Mouse (Mus musculus) R1 (cell line): ENCODE data around the gene 4931414P19Rik.
"Not testable (repeated sequence)": the region's sequence is repeated elsewhere in the genome, so short reads cannot be mapped to it uniquely, and the experiment has no call there.

ENCODE experiments used
- DNase-seq: peaks from one replicate; pipeline ENCODE4 v3.0.0-alpha.2; 2018; ENCODE audit warnings: low read depth, low spot score

Gene 4931414P19Rik

GRCm38 (mm10) chr14:54628103-54628502 lies 22.3 kb upstream of the 4931414P19Rik start:
- no peak for DNase-seq

- no peak for DNase-seq
Observed at GRCm38 (mm10) chr14:54624976-54625375, 19.2 kb upstream of the 4931414P19Rik start.

- no peak for DNase-seq
Observed at GRCm38 (mm10) chr14:54623334-54623733, 17.5 kb upstream of the 4931414P19Rik start.

- DNase-seq: no peak
Observed at GRCm38 (mm10) chr14:54621133-54621532, 15.3 kb upstream of the 4931414P19Rik start, which contains the start of gene Psmb11. Gene Psmb11 (plus strand): TSS chr14:54621433.

GRCm38 (mm10) chr14:54617897-54618365 lies 12.1 kb upstream of the 4931414P19Rik start, which contains the start of gene Psmb5:
Gene Psmb5 (minus strand): TSS chr14:54618022.
- peak; percentile 95 for DNase-seq

- DNase-seq: peak; percentile 81
Observed at GRCm38 (mm10) chr14:54617152-54617896, 11.5 kb upstream of the 4931414P19Rik start.

GRCm38 (mm10) chr14:54616226-54616825 lies 10.5 kb upstream of the 4931414P19Rik start:
- no peak for DNase-seq

DNA sequence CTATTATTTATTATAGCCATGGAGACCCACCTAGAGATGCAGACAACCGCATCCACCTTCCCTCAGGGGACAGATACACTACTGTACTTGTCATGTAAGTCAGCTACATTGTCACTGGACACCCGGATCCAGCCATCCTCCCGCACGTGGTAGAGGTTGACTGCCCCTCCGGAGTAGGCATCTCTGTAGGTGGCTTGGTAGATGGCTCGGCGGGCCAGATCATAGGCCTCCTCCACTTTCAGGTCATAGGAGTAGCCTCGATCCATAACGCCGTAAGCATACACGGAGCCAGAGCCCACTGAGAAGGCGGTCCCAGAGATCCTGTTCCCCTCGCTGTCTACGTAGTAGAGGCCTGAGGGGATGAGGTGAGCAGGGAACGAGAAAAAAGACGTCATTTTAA lies 8.3 kb upstream of the 4931414P19Rik start:
- DNase-seq: not testable (repeated sequence)

GRCm38 (mm10) chr14:54610648-54611047 lies 4.9 kb upstream of the 4931414P19Rik start:
- DNase-seq: no peak

DNA sequence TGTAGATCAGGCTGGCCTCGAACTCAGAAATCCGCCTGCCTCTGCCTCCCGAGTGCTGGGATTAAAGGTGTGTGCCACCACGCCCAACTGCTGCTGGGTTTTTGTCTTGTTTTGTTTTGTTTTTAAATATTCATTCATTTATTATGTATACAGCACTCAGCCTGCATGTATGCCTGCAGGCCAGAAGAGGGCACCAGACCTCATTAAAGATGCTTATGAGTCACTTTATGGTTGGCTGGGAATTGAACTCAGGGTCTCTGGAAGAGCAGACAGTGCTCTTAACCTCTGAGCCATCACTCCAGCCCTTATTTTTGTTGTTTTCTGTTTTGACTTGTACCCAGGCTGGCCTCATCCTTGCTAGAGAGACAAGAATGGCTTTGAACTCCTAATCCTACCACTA lies 4.2 kb upstream of the 4931414P19Rik start:
- DNase-seq: peak; percentile 86

DNA sequence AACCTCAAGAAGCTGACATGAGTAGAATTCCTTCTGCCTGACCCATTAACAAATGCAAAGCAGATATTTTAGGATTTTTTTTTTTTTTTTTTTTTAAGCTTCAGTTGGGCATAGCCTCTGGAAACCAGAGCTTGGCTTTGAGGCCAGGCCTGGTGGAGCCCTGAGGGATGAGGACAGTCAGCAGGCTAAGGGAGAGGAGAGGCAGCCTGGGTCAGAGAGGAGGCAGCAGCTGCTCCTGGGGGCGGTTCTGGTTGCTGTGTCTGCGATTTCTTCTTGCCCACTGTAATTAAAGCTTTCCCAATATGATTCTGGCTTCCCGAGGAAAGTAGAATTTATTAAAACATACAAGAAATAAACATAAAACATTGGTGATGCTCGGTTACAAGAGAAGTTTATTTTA lies 3.5 kb upstream of the 4931414P19Rik start:
- no peak for DNase-seq

- no peak for DNase-seq
Observed at GRCm38 (mm10) chr14:54607226-54607625, 1.4 kb upstream of the 4931414P19Rik start.

DNA sequence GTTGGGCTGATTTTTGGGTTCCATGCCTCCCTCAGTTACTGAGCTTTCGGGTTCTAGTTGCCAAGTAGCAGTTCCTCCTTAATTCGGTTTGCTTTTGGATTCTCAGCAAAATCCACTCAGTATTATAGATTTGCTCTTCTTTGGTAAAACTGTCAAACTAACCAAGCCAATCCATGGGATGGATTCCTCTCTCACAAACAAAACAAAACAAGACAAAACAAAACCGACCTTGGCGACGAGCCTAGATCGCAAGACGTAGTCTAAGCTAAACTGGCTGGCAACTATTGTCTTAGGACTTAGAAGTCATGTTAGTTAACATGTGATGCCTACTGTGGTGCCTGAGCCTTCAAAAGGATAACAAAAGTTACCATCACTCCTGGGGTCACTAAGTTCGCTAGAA lies 2.1 kb downstream of the 4931414P19Rik start:
- peak; percentile 27 for DNase-seq

DNA sequence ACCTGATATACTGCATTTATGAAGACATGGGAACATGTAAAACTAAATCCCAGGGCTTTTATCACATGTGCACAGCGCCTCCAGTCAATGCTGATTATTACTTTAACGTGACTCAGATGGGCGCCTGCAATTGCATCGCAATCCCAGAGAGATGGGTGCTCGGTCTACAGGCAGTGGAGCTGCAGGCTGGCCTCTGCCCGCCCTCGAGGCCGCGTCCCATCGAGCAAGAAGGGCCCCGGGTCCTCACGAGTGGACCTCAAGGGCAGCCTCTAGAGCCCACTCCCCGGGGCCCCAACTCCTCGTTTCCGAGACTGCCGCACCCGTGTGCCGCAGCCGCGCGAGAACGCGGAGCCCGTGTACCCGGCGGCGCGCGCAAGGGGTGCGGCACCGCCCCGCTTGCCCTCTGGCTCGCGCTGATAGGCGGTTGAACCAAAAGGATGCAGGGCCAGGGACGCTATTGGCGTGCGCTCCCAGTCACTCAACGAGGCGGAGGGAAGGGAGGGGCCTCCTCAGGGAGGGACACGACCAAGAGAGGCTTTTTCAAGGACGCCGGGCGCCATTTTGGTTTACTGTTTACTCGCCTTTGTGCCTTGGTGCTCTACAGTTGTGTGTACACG lies 2.6 kb downstream of the 4931414P19Rik start:
- peak; percentile 99 for DNase-seq

DNA sequence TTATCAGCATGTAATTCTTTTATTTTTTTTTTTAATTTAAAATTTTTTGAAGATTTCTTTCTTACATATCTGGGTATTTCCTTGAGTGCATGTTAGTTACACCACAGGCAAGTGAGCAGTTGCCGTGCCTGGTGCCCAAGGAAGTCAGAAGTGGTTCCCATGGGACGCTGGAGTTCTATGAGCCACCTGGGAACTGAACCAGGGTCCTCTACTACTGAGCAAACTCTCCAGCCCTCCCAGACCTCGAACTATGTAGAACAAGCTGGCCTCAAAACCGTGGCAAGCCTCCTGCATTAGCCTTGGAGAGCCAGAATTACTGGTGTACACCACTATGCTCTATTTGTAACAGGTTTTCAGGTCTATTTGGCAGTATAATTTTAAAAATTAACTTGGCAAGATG lies 3.2 kb downstream of the 4931414P19Rik start:
- no peak for DNase-seq

DNA sequence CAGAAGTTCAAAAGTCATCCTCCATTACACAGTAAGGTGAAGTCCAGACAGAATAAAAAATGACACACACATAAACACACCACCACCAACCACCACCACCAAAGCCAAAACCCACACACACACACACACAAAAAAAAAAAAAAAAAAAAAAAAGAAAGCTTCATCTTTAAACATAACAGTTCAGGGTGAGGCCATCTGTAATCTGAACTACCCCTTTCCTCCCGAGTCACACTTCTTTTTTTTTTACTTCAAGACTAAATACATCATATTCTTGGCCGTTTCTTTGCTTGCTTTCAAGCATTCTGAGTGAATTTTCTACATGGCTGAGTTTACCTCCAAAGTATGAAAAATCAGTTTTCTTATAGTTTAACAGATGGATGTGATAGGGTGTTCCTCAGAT lies 4.2 kb downstream of the 4931414P19Rik start:
- DNase-seq: no peak

- peak; percentile 82 for DNase-seq
Observed at GRCm38 (mm10) chr14:54597084-54597483, 8.7 kb downstream of the 4931414P19Rik start.

DNA sequence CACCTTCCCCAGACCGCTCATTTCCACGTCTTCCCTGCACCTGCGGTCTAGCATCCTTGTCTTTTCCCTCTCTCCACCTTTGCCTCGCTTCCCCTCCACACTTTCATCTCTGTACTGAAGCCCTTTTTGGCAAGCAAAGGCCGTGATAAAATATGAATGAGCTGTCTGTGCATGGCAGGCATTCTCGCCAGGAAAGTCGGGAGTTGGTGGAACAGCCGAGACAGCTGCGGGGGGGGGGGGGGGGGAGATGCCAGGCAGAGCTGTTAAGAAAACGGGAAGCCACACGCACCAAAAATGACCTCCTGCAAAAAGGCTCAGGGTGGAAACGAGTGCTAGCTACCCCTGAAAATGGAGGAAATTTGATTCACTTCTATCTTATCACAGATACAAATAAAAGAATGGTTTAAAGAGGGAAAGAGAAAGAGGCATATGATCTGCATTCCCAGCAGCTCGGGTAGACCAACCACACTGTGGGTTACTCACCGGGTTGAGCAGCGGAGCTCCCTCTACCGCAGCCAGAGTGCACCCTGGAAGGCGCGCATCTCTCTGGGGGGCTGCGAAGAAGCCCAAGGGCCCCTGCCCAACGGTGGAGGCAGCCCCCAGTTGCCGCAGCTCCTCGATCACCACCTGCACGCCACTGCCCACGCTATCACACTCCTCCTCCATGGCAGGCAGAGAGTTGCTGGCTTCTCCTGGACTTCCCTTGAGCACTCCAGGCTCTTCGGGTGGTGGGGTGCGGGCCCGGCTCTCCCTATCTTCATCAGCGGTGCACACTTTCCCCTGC lies 11.0 kb downstream of the 4931414P19Rik start:
- DNase-seq: no peak

GRCm38 (mm10) chr14:54594055-54594454 lies 11.7 kb downstream of the 4931414P19Rik start:
- DNase-seq: peak; percentile 65

- DNase-seq: no peak
Observed at GRCm38 (mm10) chr14:54592319-54592934, 13.4 kb downstream of the 4931414P19Rik start.

DNA sequence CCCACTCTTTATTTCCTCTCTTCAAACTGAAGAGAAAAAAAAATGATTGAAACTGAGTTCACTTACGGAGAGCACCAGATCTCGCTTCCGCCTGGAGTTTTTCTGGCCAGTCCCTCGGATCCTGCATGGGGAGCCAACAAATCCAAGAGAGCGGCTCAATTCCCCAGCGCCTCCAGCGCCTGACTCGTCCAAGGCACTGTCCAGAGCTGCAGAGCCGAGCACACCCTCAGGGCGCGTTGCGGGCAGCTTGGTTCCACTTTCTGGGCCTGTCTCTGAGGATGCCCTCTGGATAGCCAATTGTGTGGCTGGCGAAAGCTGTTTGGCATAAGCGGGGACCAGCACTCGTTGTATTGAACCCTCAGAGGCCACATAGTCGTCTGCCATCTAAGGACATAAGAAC lies 14.7 kb downstream of the 4931414P19Rik start:
- DNase-seq: no peak
